ENCODE assay signal across 8 mouse cellular contexts in genomic region chr17:86753931-86754805, GRCm38 (mm10). TPM values are rescaled to one million over a fixed set of nuclear protein-coding genes. Genes with fewer than 3 reads are reported as not detected.
DNase-seq lines count a peak whose midpoint lies in the region; ATAC-seq and TF ChIP-seq lines count a peak whose summit lies in the region.

No protein-coding gene starts in this region.

- no peaks in the 10 kb centered on the region for H3K36me3 ChIP-seq in heart, embryonic 11.5 days (ENCODE audit: control insufficient read depth, insufficient read depth, low read length)

- no peak overlapping the region for H3K27ac ChIP-seq in cerebellum, adult 2 months (ENCODE audit: insufficient read depth, low read length)
- peak overlapping the region; percentile 48 for H3K27ac ChIP-seq in cortical plate, adult 2 months (ENCODE audit: insufficient read depth, low read length)
- no peak overlapping the region for H3K27ac ChIP-seq in heart, embryonic 11.5 days (ENCODE audit: low read depth, low read length)

- TF ChIP-seq POLR2A in cerebellum, adult 2 months (IDR thresholded peaks at IDR 0.05; ENCODE audit: borderline replicate concordance, insufficient read depth, low read length) = no peak
- no peak for TF ChIP-seq POLR2A in cortical plate, adult 2 months (IDR thresholded peaks at IDR 0.05; ENCODE audit: extremely low read depth, insufficient read depth, low read length)

- peak overlapping the region; percentile 40 for H3K4me3 ChIP-seq in cerebellum, adult 2 months (replicated peaks; ENCODE audit: insufficient read depth, low read depth, low read length)
- H3K4me3 ChIP-seq in cortical plate, adult 2 months (ENCODE audit: insufficient read depth, low read length) = peak overlapping the region; percentile 66
- H3K4me3 ChIP-seq in heart, embryonic 11.5 days (ENCODE audit: low read depth, low read length) = peak overlapping the region; percentile 55

- no peak for ATAC-seq in cerebellum, adult (ENCODE audit: insufficient number of reproducible peaks, low FRiP score, low TSS enrichment)
- peak; percentile 60; the same call in 1 of the 2 replicates for ATAC-seq in heart, embryonic 11.5 days (replicated peaks; ENCODE audit: insufficient number of reproducible peaks, low FRiP score, low TSS enrichment)

- H3K27me3 ChIP-seq in cerebellum, adult 2 months (ENCODE audit: control insufficient read depth, insufficient read depth, low read length) = peaks cover 3% of the 10 kb centered on the region; the same call in 1 of the 2 replicates
- H3K27me3 ChIP-seq in heart, embryonic 11.5 days (ENCODE audit: control insufficient read depth, insufficient read depth, low read length) = peaks cover 36% of the 10 kb centered on the region

- TF ChIP-seq CTCF in cerebellum, adult 2 months (IDR thresholded peaks at IDR 0.05; ENCODE audit: borderline replicate concordance, insufficient read depth, low read depth, low read length) = no peak
- TF ChIP-seq CTCF in cortical plate, adult 2 months (IDR thresholded peaks at IDR 0.05; ENCODE audit: extremely low read depth, insufficient read depth, low read length) = no peak

- H3K9ac ChIP-seq in heart, embryonic 11.5 days (ENCODE audit: low read depth, low read length) = peak overlapping the region; percentile 46

- no peaks in the 10 kb centered on the region for H3K9me3 ChIP-seq in heart, embryonic 11.5 days (replicated peaks; ENCODE audit: control insufficient read depth, low read length)

- H3K4me1 ChIP-seq in cerebellum, adult 2 months (ENCODE audit: control insufficient read depth, insufficient read depth, low read length) = peaks cover 5% of the 10 kb centered on the region; the same call in 1 of the 2 replicates
- no peaks in the 10 kb centered on the region for H3K4me1 ChIP-seq in cortical plate, adult 2 months (ENCODE audit: control insufficient read depth, insufficient read depth, low read length)
- peaks cover 13% of the 10 kb centered on the region for H3K4me1 ChIP-seq in heart, embryonic 11.5 days (ENCODE audit: control insufficient read depth, insufficient read depth, low read length)

- DNase-seq in cerebellum, adult 2 months = peak; percentile 15 to 21
- DNase-seq in kidney, adult 9 months = peak; percentile 86
- DNase-seq in lung, postnatal 10 days = peak; percentile 88
- DNase-seq in ovary, postnatal 10 days (ENCODE audit: low spot score) = peak; percentile 18
- DNase-seq in urinary bladder, postnatal 36 days (ENCODE audit: low spot score in 2 of 2) = peak; percentile 59 to 72

- 1% methylated on average over 55 of the region's 55 CpGs for WGBS in cerebellum, adult 2 months
- WGBS in heart, embryonic 11.5 days (ENCODE audit: insufficient replicate concordance) = under 1% methylated on average over 55 of the region's 55 CpGs

- peak overlapping the region; percentile 87 for H3K4me2 ChIP-seq in heart, embryonic 11.5 days

RNA-seq across cellular contexts. Expression of gene Epas1, which starts 0.7 kb away (rescaled TPM):
- 63.0 and 71.1 TPM in 2 replicates for polyA plus RNA-seq in cerebellum, adult 2 months (2012; rRNA removed)
- polyA plus RNA-seq in cortical plate, adult 2 months (2012; rRNA removed) = 70.1 and 76.0 TPM in 2 replicates
- polyA plus RNA-seq in heart, embryonic 11.5 days (2014; fragmentation: Nextera tagmentation; extraction: Ambion mirVana) = 11.5 and 14.8 TPM in 2 replicates

Comparison
In these comparisons a context has a peak if more than half of its experiments do, and no peak if none do; other contexts are left out.
1. DNase-seq: peak in every context shown above with its lines; median percentile 88 in lung, postnatal 10 days; 86 in kidney, adult 9 months; 66 in urinary bladder, postnatal 36 days; 18 in cerebellum, adult 2 months; 18 in ovary, postnatal 10 days.